Mouse (Mus musculus): Measurements from ENCODE around the gene Hoxa3. TPM values are rescaled to one million over a fixed set of nuclear protein-coding genes. Genes with fewer than 3 reads are reported as not detected.

The Hoxa3 gene
- polyA plus RNA-seq, 3 experiments from 2014 or later, result not detected

DNA sequence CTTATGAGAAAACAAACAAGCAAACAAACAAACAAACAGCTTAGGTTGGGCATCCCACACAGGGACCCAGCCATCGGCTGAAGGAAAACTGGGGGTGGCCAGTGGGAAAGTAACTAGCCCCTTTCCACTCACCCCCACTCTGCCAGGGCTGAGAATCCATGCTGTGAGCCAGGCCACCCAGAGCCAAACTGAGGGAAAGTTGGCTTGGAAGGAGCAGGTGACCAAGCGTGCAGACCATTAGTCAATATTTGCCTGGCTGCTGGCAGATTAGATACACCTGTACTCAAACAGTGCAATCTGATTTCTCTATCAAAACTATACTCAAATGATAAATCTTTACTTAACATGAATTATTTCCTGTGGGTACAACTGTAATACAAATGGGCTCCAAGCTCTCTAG is 31.1 kb downstream of the Hoxa3 start:
- ATAC-seq, result no peak

DNA sequence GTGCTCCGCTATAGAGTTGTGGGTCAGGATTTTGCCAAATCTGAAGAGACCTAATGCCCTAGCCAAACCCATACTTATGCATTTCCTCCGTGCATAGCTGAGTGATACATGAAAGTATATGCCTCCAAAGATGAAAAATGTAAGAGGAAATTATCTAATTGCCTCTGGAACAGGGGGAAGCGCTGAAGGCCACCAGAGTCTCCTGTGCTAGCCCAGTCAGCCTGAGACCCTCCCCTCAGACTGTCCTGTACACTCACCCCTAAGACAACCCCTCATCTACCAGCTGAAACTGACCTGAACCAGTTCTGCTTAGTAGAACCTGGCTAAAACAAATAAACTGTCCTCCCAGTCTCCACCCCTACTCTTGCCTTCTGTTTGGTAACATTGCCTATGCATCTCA is 32.4 kb downstream of the Hoxa3 start:
- no peak for ATAC-seq

- ATAC-seq, result no peak
Observed at GRCm38 (mm10) chr6:52180213-52180710, 32.9 kb downstream of the Hoxa3 start.

DNA sequence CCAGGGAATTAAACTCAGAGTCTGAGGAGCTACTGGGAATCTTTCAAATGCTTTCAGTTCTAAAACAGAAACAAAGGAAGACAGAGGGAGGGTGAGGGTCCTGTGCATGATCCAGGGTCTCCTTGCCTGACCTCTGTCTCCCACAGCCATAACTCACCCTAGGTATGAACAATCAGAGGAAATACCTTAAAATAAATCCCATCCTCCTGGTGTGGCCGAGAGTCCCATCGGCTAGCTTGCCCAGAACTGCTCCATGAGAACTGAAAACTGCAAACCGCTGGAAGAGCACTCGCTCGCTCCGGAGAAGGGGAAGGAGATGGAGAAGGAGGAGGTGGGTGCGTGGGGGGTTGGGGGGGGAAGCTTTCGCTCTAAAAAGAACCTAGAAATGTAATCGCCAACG is 33.4 kb downstream of the Hoxa3 start:
- no peak for ATAC-seq

DNA sequence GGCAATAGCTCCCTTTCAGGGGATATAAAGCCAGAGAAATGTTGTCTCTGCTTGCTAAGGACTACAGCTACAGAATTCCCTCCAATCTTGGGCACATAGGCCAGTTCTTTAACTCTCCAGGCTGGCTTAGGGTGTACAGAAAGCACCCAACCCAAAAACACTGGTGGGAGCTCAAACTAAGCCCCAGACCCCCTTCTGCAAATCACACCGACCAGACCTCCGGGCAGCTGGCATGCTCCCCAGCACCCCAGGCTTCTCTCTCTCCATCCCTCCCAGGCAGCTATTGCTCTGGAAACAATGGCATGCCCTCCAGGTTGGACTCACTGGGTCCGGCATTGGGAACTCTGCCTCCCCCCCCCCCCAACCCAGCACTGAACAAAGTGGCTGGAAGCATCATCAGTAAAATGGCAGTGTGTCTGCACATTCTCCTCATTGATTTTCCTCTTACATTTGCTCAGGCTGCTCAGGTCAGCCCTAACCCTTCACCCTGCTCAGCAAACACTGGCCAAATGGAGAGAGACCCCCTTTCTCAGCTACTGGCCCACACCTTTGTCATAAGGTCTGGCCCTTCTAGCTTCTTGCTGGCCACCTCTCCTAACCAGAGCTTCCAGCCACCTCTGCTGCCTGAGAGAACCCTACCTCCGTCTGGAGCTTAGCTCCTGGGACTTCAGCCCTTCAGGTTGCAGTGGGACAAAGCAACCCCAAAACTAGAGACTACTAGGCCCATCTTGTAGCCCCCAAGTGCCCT is 34.0 kb downstream of the Hoxa3 start:
- no peak for ATAC-seq

GRCm38 (mm10) chr6:52177806-52178205 is 35.3 kb downstream of the Hoxa3 start:
- ATAC-seq, result no peak

GRCm38 (mm10) chr6:52177061-52177735 is 35.9 kb downstream of the Hoxa3 start, which contains the start of gene 5730596B20Rik:
TSS of gene 5730596B20Rik (plus strand) at chr6:52177498.
- ATAC-seq, result no peak

DNA sequence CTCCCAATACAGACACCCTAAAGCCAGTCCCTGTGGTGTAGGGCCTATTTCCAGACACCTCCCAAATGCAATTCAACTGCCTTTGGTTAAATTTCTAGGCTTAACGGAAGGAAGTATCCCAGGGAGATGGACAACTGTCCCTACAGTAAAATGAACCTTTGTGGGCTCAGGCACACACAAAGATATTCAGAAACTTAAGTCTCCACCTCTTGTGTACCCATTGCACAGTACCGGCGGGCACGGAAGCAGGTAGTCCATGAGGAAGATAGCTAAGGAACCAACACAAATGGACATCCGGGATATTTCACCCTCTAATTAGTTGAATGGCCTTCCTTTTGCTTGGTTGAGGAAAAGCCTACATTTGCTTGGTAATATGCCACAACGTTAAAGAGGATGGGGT is 36.7 kb downstream of the Hoxa3 start:
- ATAC-seq, result no peak

DNA sequence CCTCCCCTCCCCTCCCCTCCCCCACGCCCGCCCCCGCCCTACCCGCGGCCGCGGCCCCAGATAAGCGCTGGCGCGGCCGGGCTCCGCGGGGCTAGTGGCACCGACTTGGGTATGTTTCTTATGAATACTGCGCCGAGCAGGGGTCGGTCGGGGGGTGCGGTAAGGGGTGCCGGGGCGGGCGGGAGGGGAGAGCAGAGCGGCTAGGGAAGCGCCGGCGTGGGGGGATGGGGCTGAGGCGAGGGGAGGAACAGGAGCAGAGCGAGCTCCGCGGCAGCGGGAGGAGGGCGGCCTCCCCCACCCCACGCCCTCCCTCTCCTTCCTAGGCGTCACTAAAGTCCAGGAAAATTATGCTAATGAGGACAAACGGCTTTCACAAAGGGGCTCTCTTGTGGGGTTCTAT is 37.3 kb downstream of the Hoxa3 start:
- no peak for ATAC-seq

- no peak for ATAC-seq
Observed at GRCm38 (mm10) chr6:52174968-52175751, 38.0 kb downstream of the Hoxa3 start.

GRCm38 (mm10) chr6:52173648-52174047 is 39.5 kb downstream of the Hoxa3 start:
- ATAC-seq, result no peak

DNA sequence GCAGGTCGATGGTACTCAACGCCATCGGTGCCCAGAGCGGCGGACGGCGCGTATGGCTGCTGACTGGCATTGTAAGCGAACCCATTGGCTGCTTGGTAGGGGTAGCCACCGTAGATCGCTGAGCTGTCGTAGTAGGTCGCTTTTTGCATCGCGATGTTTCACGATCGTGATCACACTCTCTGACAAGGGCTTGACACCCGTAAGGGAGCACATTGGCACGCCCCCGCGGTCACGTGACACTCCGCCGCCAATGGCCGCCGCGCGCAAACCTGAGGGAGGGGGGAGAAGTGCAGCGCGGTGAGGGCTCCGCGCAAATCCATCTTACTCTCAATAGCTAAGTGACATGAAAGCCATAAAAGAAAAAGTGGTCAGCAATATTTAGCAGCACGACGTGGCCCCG is 40.6 kb downstream of the Hoxa3 start:
- ATAC-seq, result no peak

GRCm38 (mm10) chr6:52171938-52172337 is 41.2 kb downstream of the Hoxa3 start:
- no peak for ATAC-seq

DNA sequence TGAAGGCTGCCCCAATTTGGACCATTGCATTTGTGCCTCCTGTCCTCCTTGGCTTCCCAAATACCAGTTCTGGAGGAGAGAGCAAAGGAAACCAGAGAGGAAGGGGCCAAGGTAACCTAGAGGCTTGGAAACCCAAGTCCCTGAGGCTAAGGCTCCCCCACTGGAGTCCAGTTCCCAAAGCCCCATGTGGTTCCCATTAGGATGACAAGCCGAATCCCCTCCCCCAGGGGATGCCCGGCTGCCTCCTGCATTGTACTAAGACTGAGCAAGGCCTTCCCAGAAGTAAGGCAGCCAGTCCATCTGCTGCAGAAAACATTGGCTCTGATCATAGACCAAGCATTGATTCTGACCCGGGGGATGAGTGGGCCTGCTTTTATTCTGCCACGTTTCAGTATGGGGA is 41.8 kb downstream of the Hoxa3 start:
- ATAC-seq, result no peak

DNA sequence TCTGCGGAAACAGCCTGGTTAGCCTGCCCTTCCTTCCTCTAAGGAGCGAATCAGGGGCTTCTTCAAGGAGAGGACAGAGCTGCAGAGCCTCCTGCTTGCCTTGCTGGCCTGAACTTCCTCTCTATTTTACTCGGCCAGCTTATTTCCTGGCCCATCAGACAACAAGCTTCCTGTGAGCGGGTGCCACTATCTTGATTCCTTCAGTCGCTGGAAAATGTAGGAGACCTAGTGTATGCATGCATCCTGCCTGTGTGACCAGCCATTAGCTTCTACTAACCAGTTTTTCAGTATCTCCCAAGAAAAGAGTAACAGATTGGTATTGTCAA is 42.3 kb downstream of the Hoxa3 start:
- no peak for ATAC-seq

- ATAC-seq, result no peak
Observed at GRCm38 (mm10) chr6:52170166-52170897, 42.8 kb downstream of the Hoxa3 start.

DNA sequence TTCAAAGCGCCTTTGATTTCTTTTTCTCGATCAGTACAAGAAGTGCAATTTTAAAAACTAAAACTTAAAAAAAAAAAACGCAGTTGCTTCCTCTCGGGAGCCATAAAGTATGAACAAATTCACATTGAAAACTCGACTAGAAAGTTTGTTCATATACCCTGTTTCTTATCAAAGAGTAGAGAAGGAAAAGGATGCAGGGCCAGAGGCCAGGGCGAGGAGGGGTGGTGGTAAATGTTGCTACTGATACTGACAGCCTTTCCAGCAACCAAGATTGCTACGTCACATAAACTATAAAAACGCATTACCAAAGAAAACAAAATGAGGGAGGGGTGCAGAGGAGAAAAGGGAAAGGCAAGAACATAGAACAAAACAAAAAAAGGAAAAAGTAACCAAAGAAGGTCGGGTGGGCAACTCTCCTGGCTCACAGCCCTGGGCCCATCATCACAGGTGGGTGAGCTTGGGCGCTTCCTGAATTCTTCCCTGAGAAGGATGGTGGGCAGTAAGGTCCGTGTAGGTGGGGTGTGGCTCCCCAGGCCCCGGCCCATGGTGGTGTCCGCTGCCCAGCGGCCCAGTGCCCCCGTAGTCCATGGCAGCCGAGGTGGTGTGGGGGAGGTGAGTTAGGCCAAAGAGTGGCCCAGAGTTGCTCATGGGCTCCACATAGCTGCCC is 43.5 kb downstream of the Hoxa3 start:
- ATAC-seq, result no peak

GRCm38 (mm10) chr6:52168191-52169055 is 44.7 kb downstream of the Hoxa3 start:
- no peak for ATAC-seq

DNA sequence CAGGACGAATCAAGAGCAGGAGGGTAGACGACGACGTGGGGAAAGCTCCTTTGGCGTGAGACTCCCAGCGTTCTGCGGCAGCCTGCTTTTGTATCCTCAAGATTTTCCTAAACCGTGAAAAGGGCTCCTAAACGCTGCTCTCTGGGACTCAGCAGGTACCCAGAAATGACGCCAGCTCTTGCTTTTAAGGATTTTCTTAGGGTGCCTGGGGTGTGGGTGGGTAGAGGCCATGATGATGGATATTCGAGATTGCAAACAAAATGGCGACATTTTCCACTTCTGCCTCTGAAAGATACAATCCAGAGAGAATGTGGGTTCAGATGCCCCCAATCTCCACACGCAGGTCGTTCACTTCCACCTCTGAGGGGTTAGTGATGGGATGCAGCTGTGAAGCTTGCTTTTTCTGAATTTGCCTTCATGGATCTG is 45.4 kb downstream of the Hoxa3 start:
- no peak for ATAC-seq

DNA sequence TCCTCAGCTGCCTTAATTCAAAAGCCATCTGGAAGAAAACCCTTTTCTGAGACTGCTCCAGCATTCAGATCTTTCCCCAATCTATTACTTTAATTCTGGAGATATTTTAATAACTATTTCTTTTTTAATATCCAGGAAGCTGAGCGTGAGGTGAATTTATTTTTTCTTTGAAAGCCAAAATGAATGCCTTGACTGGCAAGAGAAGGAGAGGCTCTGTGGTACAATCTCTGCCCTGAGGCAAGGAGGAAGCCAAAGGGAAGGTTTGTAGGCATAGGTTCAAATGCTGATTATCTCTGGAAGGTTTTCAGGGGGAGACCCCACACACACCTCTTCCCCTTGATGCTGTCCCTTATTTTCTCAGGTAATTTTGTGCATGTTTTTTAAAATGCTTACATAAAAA is 46.0 kb downstream of the Hoxa3 start:
- no peak for ATAC-seq

GRCm38 (mm10) chr6:52166431-52167077 is 46.6 kb downstream of the Hoxa3 start:
- no peak for ATAC-seq
